Mouse (Mus musculus) large intestine, adult 2 months (tissue): Measurements from ENCODE around the gene Ccdc138. TPM values are rescaled to one million over a fixed set of nuclear protein-coding genes. Genes with fewer than 3 reads are reported as not detected.

Source experiments
- DNase-seq: peaks from one replicate; pipeline ENCODE4 v3.0.0-alpha.2; 2012; ENCODE audit warnings: low read depth, low spot score
- WGBS: fragments of 180-500 bp; shearing (Covaris S2); methylation state at CpG from one replicate; pipeline ENCODE4 v1.1.7; 2018; 5-methylcytosine and 5-hydroxymethylcytosine counted together
- polyA plus RNA-seq: library from polyadenylated mRNA; depleted of rRNA; stranded (reverse); fragments of >200 nt; gene quantifications from 2 replicates; pipeline ENCODE4 v1.2.3, GENCODE M21; 2012

Gene Ccdc138
- polyA plus RNA-seq, 1 experiment, result 0.62 TPM

- 24% methylated on average over 3 of the region's 3 CpGs for WGBS
- no peak for DNase-seq
Measured at GRCm38 (mm10) chr10:58559901-58560300, 62.2 kb downstream of the Ccdc138 start.

- DNase-seq, result no peak
- 47% methylated on average over 6 of the region's 6 CpGs for WGBS
Measured at GRCm38 (mm10) chr10:58560521-58560920, 62.8 kb downstream of the Ccdc138 start.

GRCm38 (mm10) chr10:58585427-58586223 lies 87.9 kb downstream of the Ccdc138 start:
- DNase-seq, result no peak

GRCm38 (mm10) chr10:58594486-58594885 lies 96.7 kb downstream of the Ccdc138 start:
- WGBS, result 69% methylated on average over 3 of the region's 3 CpGs
- no peak for DNase-seq

More at GRCm38 (mm10) chr10:58585427-58586223, 87.9 kb downstream of the Ccdc138 start:
- 16% methylated on average over 5 of the region's 5 CpGs for WGBS

GRCm38 (mm10) chr10:58595197-58595596 lies 97.4 kb downstream of the Ccdc138 start:
- WGBS, result 90% methylated on average over 3 of the region's 3 CpGs
- DNase-seq, result no peak

- WGBS, result 65% methylated on average over 5 of the region's 5 CpGs
- no peak for DNase-seq
Measured at GRCm38 (mm10) chr10:58595821-58596220, 98.1 kb downstream of the Ccdc138 start.

GRCm38 (mm10) chr10:58600151-58600550 lies 102.4 kb downstream of the Ccdc138 start:
- 90% methylated on average over 5 of the region's 5 CpGs for WGBS

GRCm38 (mm10) chr10:58600983-58601382 lies 103.2 kb downstream of the Ccdc138 start:
- WGBS, result 43% methylated on average over 5 of the region's 5 CpGs

More at GRCm38 (mm10) chr10:58600151-58600550, 102.4 kb downstream of the Ccdc138 start:
- DNase-seq, result no peak

GRCm38 (mm10) chr10:58601431-58601901 lies 103.7 kb downstream of the Ccdc138 start:
- no peak for DNase-seq

More at GRCm38 (mm10) chr10:58600983-58601382, 103.2 kb downstream of the Ccdc138 start:
- DNase-seq, result no peak

GRCm38 (mm10) chr10:58601946-58602345 lies 104.2 kb downstream of the Ccdc138 start:
- WGBS, result 74% methylated on average over 7 of the region's 7 CpGs
- DNase-seq, result no peak

More at GRCm38 (mm10) chr10:58601431-58601901, 103.7 kb downstream of the Ccdc138 start:
- 29% methylated on average over 6 of the region's 6 CpGs for WGBS

- 52% methylated on average over 2 of the region's 2 CpGs for WGBS
- no peak for DNase-seq
Measured at GRCm38 (mm10) chr10:58604779-58605178, 107.0 kb downstream of the Ccdc138 start.

GRCm38 (mm10) chr10:58606356-58606755 lies 108.6 kb downstream of the Ccdc138 start:
- 83% methylated on average over 3 of the region's 3 CpGs for WGBS
- DNase-seq, result no peak

- 69% methylated on average over 3 of the region's 3 CpGs for WGBS
- DNase-seq, result no peak
Measured at GRCm38 (mm10) chr10:58608858-58609257, 111.1 kb downstream of the Ccdc138 start.

GRCm38 (mm10) chr10:58610484-58611261 lies 112.9 kb downstream of the Ccdc138 start:
- WGBS, result 76% methylated on average over 7 of the region's 7 CpGs
- no peak for DNase-seq

- 86% methylated on average over 6 of the region's 6 CpGs for WGBS
- no peak for DNase-seq
Measured at GRCm38 (mm10) chr10:58614601-58615000, 116.9 kb downstream of the Ccdc138 start.

- no peak for DNase-seq
- 84% methylated on average over 5 of the region's 5 CpGs for WGBS
Measured at GRCm38 (mm10) chr10:58616565-58616964, 118.8 kb downstream of the Ccdc138 start.

GRCm38 (mm10) chr10:58618501-58619216 lies 120.9 kb downstream of the Ccdc138 start:
- 87% methylated on average over 17 of the region's 17 CpGs for WGBS
- no peak for DNase-seq

GRCm38 (mm10) chr10:58619266-58619665 lies 121.5 kb downstream of the Ccdc138 start:
- DNase-seq, result no peak
- WGBS, result 83% methylated on average over 4 of the region's 4 CpGs

- no peak for DNase-seq
- WGBS, result 51% methylated on average over 12 of the region's 12 CpGs
Measured at GRCm38 (mm10) chr10:58624848-58625711, 127.3 kb downstream of the Ccdc138 start.
